ENCODE assay signal across 27 mouse cellular contexts in genomic region chr9:86287570-86287954, GRCm38 (mm10).
DNase-seq lines count a peak whose midpoint lies in the region; ATAC-seq and TF ChIP-seq lines count a peak whose summit lies in the region.
"Had no signal": no experiment of that assay in that cellular context is flagged by ENCODE, and none has a peak within 500 bp of the region (broad histone marks: within the 10 kb centered on the region; RNA-seq: fewer than 3 reads in every experiment).

No protein-coding gene starts in this region.

- H3K9ac ChIP-seq in forebrain, embryonic 13.5 days: no peak overlapping the region
- no peak overlapping the region for H3K9ac ChIP-seq in hindbrain, postnatal 0 days (replicated peaks; ENCODE audit: low read length)
- H3K9ac ChIP-seq: limb, embryonic 13.5 days; liver, embryonic 12.5 days; midbrain, embryonic 12.5 days had no signal

- H3K27ac ChIP-seq in left cerebral cortex, adult 2 months: peak overlapping the region; percentile 16; the same call in 1 of the 2 replicates
- H3K27ac ChIP-seq in forebrain, embryonic 13.5 days: peak overlapping the region; percentile 3
- peak overlapping the region; percentile 20; the same call in 1 of the 2 replicates for H3K27ac ChIP-seq in hindbrain, postnatal 0 days
- H3K27ac ChIP-seq: limb, embryonic 13.5 days; liver, embryonic 12.5 days; midbrain, embryonic 12.5 days; stomach, postnatal 0 days had no signal

- no peaks in the 10 kb centered on the region; the same call in 1 of the 2 replicates for H3K9me3 ChIP-seq in forebrain, embryonic 13.5 days (replicated peaks)
- no peaks in the 10 kb centered on the region for H3K9me3 ChIP-seq in hindbrain, postnatal 0 days (ENCODE audit: low read length)

- DNase-seq in left cerebral cortex, adult 2 months (ENCODE audit: extremely low spot score in 1 of 2, low spot score in 2 of 2): no peak
- no peak for DNase-seq in left cerebral cortex, postnatal 4 days
- peak; percentile 77 for DNase-seq in brain, embryonic 14.5 days (ENCODE audit: low read depth)
- no peak for DNase-seq in hindbrain, postnatal 0 days (ENCODE audit: low spot score)
- DNase-seq in kidney, postnatal 36 days: no peak
- DNase-seq in kidney, adult 11 months: no peak
- DNase-seq: adrenal gland, postnatal 10 days; cerebellum, adult 8-10 months; cerebellum, postnatal 36 days; gastrocnemius, postnatal 14 days; heart, postnatal 10 days; kidney, adult 2 months; kidney, postnatal 10 days; layer of hippocampus, postnatal 36 days; lung, adult 18-20 months; lung, postnatal 10 days; thymus, adult 2 months; thymus, postnatal 4 days had no signal

- TF ChIP-seq POLR2A in brain, embryonic 14.5 days (IDR thresholded peaks at IDR 0.05; ENCODE audit: borderline replicate concordance, extremely low read depth, insufficient read depth, insufficient read length, poor library complexity, severe bottlenecking): no peak

- peak overlapping the region; percentile 6 for H3K4me2 ChIP-seq in forebrain, embryonic 13.5 days
- no peak overlapping the region for H3K4me2 ChIP-seq in hindbrain, postnatal 0 days (ENCODE audit: low read depth, low read length)
- H3K4me2 ChIP-seq: heart, embryonic 11.5 days; limb, embryonic 13.5 days; liver, embryonic 12.5 days; midbrain, embryonic 12.5 days had no signal

- intact Hi-C loops in left cerebral cortex, adult 2 months (cut with DNase I): no loop called here
- intact Hi-C loops in left cerebral cortex, postnatal 4 days (cut with DNase I): no loop called here

- H3K4me1 ChIP-seq in forebrain, embryonic 13.5 days: peaks cover 19% of the 10 kb centered on the region
- 0 out of 2 replicates have a peak, but pooled peaks cover 3% of the 10 kb centered on the region for H3K4me1 ChIP-seq in hindbrain, postnatal 0 days (ENCODE audit: insufficient read depth, low read length)
- H3K4me1 ChIP-seq: limb, embryonic 13.5 days; liver, embryonic 12.5 days had no signal

- no peaks in the 10 kb centered on the region for H3K36me3 ChIP-seq in forebrain, embryonic 13.5 days (ENCODE audit: poor library complexity, severe bottlenecking)
- H3K36me3 ChIP-seq in hindbrain, postnatal 0 days (ENCODE audit: insufficient read depth, low read length): no peaks in the 10 kb centered on the region
- H3K36me3 ChIP-seq: limb, embryonic 13.5 days; liver, embryonic 12.5 days; midbrain, embryonic 12.5 days had no signal

- 22% methylated on average over 3 of the region's 3 CpGs for WGBS in forebrain, embryonic 13.5 days
- WGBS in hindbrain, postnatal 0 days: 31% methylated on average over 3 of the region's 3 CpGs

- peak; percentile 74 for ATAC-seq in forebrain, embryonic 13.5 days
- no peak for ATAC-seq in hindbrain, postnatal 0 days
- ATAC-seq: activated CD4-positive, CD25-positive, alpha-beta regulatory T cell, adult 4 months; inflammation-experienced regulatory T-cells, adult 6 months; liver, embryonic 12.5 days had no signal

- no peaks in the 10 kb centered on the region for H3K27me3 ChIP-seq in forebrain, embryonic 13.5 days
- H3K27me3 ChIP-seq in hindbrain, postnatal 0 days (ENCODE audit: insufficient read depth, low read length): no peaks in the 10 kb centered on the region
- H3K27me3 ChIP-seq: limb, embryonic 13.5 days; liver, embryonic 12.5 days; midbrain, embryonic 12.5 days had no signal

- no peak overlapping the region for H3K4me3 ChIP-seq in left cerebral cortex, adult 2 months
- no peak overlapping the region for H3K4me3 ChIP-seq in forebrain, embryonic 13.5 days
- no peak overlapping the region for H3K4me3 ChIP-seq in hindbrain, postnatal 0 days (ENCODE audit: low read length)
- H3K4me3 ChIP-seq: limb, embryonic 13.5 days; liver, embryonic 12.5 days; midbrain, embryonic 12.5 days; myocyte had no signal

- no peak for TF ChIP-seq CTCF in left cerebral cortex, adult 2 months (IDR thresholded peaks at IDR 0.05)
- no peak for TF ChIP-seq CTCF in brain, embryonic 14.5 days (IDR thresholded peaks at IDR 0.05; ENCODE audit: borderline replicate concordance, extremely low read depth, insufficient read depth, insufficient read length)
- no peak for TF ChIP-seq CTCF in hindbrain, postnatal 0 days (IDR thresholded peaks at IDR 0.05; ENCODE audit: low read depth)
